Mouse (Mus musculus) liver, embryonic 13.5 days (tissue): ENCODE data around the gene Myo1h. TPM values are rescaled to one million over a fixed set of nuclear protein-coding genes. Genes with fewer than 3 reads are reported as not detected.

Experiments
- ATAC-seq: fragments of 200-750 bp; cut with Nextera tagmentation; 2 replicates; pipeline ENCODE4 v1.8.0; 2017; ENCODE audit warnings: low read depth, mild to moderate bottlenecking, moderate number of reproducible peaks, moderate library complexity
- DNase-seq: peaks from one replicate; pipeline ENCODE4 v3.0.0; 2022
- H3K27ac ChIP-seq: fragments of 300-500 bp; sonication (generic); 2 replicates; pipeline ENCODE4 v1.5.1; 2015; ENCODE audit warnings: moderate library complexity, mild to moderate bottlenecking, inconsistent platforms
- H3K27me3 ChIP-seq: fragments of 300-500 bp; sonication (generic); 2 replicates; pipeline ENCODE4 v1.6.1; 2015; ENCODE audit warnings: mild to moderate bottlenecking, inconsistent platforms
- H3K36me3 ChIP-seq: fragments of 300-500 bp; sonication (generic); 2 replicates; pipeline ENCODE4 v1.6.1; 2015; ENCODE audit warnings: mild to moderate bottlenecking, inconsistent platforms
- H3K4me1 ChIP-seq: fragments of 300-500 bp; sonication (generic); replicated peaks from 2 replicates; pipeline ENCODE4 v1.6.1; 2015; ENCODE audit warnings: inconsistent platforms
- H3K4me2 ChIP-seq: fragments of 300-500 bp; sonication (generic); 2 replicates; pipeline ENCODE4 v1.6.1; 2015; ENCODE audit warnings: inconsistent platforms, mild to moderate bottlenecking, moderate library complexity
- H3K4me3 ChIP-seq: fragments of 300-500 bp; sonication (generic); replicated peaks from 2 replicates; pipeline ENCODE4 v1.5.1; 2015; ENCODE audit warnings: mild to moderate bottlenecking, inconsistent platforms
- H3K9ac ChIP-seq: fragments of 300-500 bp; sonication (generic); 2 replicates; pipeline ENCODE4 v1.6.1; 2015; ENCODE audit warnings: mild to moderate bottlenecking, inconsistent platforms
- H3K9me3 ChIP-seq: fragments of 300-500 bp; sonication (generic); replicated peaks from 2 replicates; pipeline ENCODE4 v1.6.1; 2016; ENCODE audit warnings: inconsistent platforms
- WGBS: fragments of 180-500 bp; shearing (Covaris S2); methylation state at CpG from one replicate; pipeline ENCODE4 v1.1.7; 2015; ENCODE audit not compliant: insufficient replicate concordance; 5-methylcytosine and 5-hydroxymethylcytosine counted together
- polyA plus RNA-seq: library from polyadenylated mRNA; unstranded; fragments of >200 nt; fragmentation: Nextera tagmentation; extraction: Ambion mirVana; gene quantifications from 2 replicates; pipeline ENCODE4 v1.2.1, GENCODE M21; 2015

Myo1h gene
- polyA plus RNA-seq = 0.16 and 0.22 TPM in 2 replicates

- WGBS = 37% methylated on average over 13 of the region's 13 CpGs
- Histone ChIP-seq H3K4me2 (no peak within 1 kb of the TSS), H3K4me1 (no peaks in the 10 kb centered on the region), H3K27me3 (peaks cover 15% of the 10 kb centered on the region), H3K9me3 (no peaks in the 10 kb centered on the region), H3K9ac (no peak within 1 kb of the TSS), H3K36me3 (no peaks in the 10 kb centered on the region), H3K27ac (no peak within 1 kb of the TSS), H3K4me3 (no peak within 1 kb of the TSS)
- no peak for ATAC-seq
- DNase-seq = no peak
Observed at GRCm38 (mm10) chr5:114288874-114289273, at the start of gene Myo1h. Gene Myo1h, plus strand, starts transcription at chr5:114289166.

- WGBS = 38% methylated on average over 14 of the region's 14 CpGs
Observed at GRCm38 (mm10) chr5:114239737-114240136, 49.2 kb upstream of the Myo1h start.

GRCm38 (mm10) chr5:114246465-114246864, 42.5 kb upstream of the Myo1h start:
- Histone ChIP-seq H3K9ac (no peak overlapping the region), H3K4me3 (no peak overlapping the region), H3K27me3 (no peaks in the 10 kb centered on the region), H3K4me1 (no peaks in the 10 kb centered on the region; the same call in 1 of the 2 replicates), H3K27ac (no peak overlapping the region), H3K9me3 (no peaks in the 10 kb centered on the region), H3K4me2 (no peak overlapping the region), H3K36me3 (no peaks in the 10 kb centered on the region)
- 57% methylated on average over 7 of the region's 7 CpGs for WGBS
- DNase-seq = no peak
- no peak for ATAC-seq

More at GRCm38 (mm10) chr5:114239737-114240136, 49.2 kb upstream of the Myo1h start:
- H3K4me1 ChIP-seq = no peaks in the 10 kb centered on the region; the same call in 1 of the 2 replicates
- no peak overlapping the region for H3K4me3 ChIP-seq
- no peaks in the 10 kb centered on the region for H3K27me3 ChIP-seq
- H3K9ac ChIP-seq = no peak overlapping the region
- H3K27ac ChIP-seq = no peak overlapping the region
- no peak overlapping the region for H3K4me2 ChIP-seq
- ATAC-seq (no peak), DNase-seq (no peak)
- H3K36me3 ChIP-seq = no peaks in the 10 kb centered on the region
- no peaks in the 10 kb centered on the region for H3K9me3 ChIP-seq

GRCm38 (mm10) chr5:114248174-114248589, 40.8 kb upstream of the Myo1h start:
- Histone ChIP-seq H3K27me3 (no peaks in the 10 kb centered on the region), H3K9ac (no peak overlapping the region), H3K4me2 (no peak overlapping the region), H3K4me3 (no peak overlapping the region), H3K27ac (no peak overlapping the region), H3K36me3 (no peaks in the 10 kb centered on the region), H3K9me3 (no peaks in the 10 kb centered on the region), H3K4me1 (no peaks in the 10 kb centered on the region; the same call in 1 of the 2 replicates)
- WGBS = 17% methylated on average over 14 of the region's 14 CpGs
- ATAC-seq (no peak), DNase-seq (peak; percentile 15)

GRCm38 (mm10) chr5:114259495-114259894, 29.5 kb upstream of the Myo1h start:
- Histone ChIP-seq H3K4me1 (no peaks in the 10 kb centered on the region), H3K4me3 (no peak overlapping the region), H3K27me3 (no peaks in the 10 kb centered on the region), H3K27ac (no peak overlapping the region), H3K9ac (no peak overlapping the region), H3K4me2 (no peak overlapping the region), H3K9me3 (no peaks in the 10 kb centered on the region), H3K36me3 (no peaks in the 10 kb centered on the region)
- ATAC-seq (no peak), DNase-seq (no peak)
- WGBS = 40% methylated on average over 10 of the region's 10 CpGs

- H3K4me1 ChIP-seq = no peaks in the 10 kb centered on the region
- no peaks in the 10 kb centered on the region for H3K9me3 ChIP-seq
- ATAC-seq = no peak
- no peak overlapping the region for H3K27ac ChIP-seq
- no peak overlapping the region for H3K9ac ChIP-seq
- no peak overlapping the region for H3K4me3 ChIP-seq
- H3K36me3 ChIP-seq = no peaks in the 10 kb centered on the region
- DNase-seq = no peak
- no peak overlapping the region for H3K4me2 ChIP-seq
- H3K27me3 ChIP-seq = no peaks in the 10 kb centered on the region
Observed at GRCm38 (mm10) chr5:114261494-114261893, 27.5 kb upstream of the Myo1h start.

GRCm38 (mm10) chr5:114264030-114264459, 24.9 kb upstream of the Myo1h start:
- Histone ChIP-seq H3K27ac (no peak overlapping the region), H3K4me3 (no peak overlapping the region), H3K4me1 (no peaks in the 10 kb centered on the region), H3K4me2 (no peak overlapping the region), H3K36me3 (no peaks in the 10 kb centered on the region), H3K9ac (no peak overlapping the region), H3K27me3 (peaks cover 9% of the 10 kb centered on the region; the same call in 1 of the 2 replicates), H3K9me3 (no peaks in the 10 kb centered on the region)
- 63% methylated on average over 8 of the region's 8 CpGs for WGBS
- DNase-seq = no peak
- ATAC-seq = no peak

GRCm38 (mm10) chr5:114264791-114265190, 24.2 kb upstream of the Myo1h start:
- H3K27me3 ChIP-seq = peaks cover 16% of the 10 kb centered on the region
- no peak overlapping the region for H3K4me3 ChIP-seq

GRCm38 (mm10) chr5:114268646-114269045, 20.3 kb upstream of the Myo1h start:
- Histone ChIP-seq H3K9ac (no peak overlapping the region), H3K27me3 (peaks cover 55% of the 10 kb centered on the region), H3K9me3 (no peaks in the 10 kb centered on the region), H3K4me3 (no peak overlapping the region), H3K36me3 (no peaks in the 10 kb centered on the region), H3K27ac (no peak overlapping the region), H3K4me1 (peaks cover 3% of the 10 kb centered on the region; the same call in 1 of the 2 replicates), H3K4me2 (no peak overlapping the region)
- ATAC-seq (no peak), DNase-seq (no peak)
- WGBS = 26% methylated on average over 7 of the region's 7 CpGs

More at GRCm38 (mm10) chr5:114264791-114265190, 24.2 kb upstream of the Myo1h start:
- ATAC-seq = no peak
- Histone ChIP-seq H3K4me2 (no peak overlapping the region), H3K9me3 (no peaks in the 10 kb centered on the region), H3K27ac (no peak overlapping the region), H3K36me3 (no peaks in the 10 kb centered on the region), H3K4me1 (no peaks in the 10 kb centered on the region), H3K9ac (no peak overlapping the region)
- DNase-seq = no peak
- 62% methylated on average over 8 of the region's 8 CpGs for WGBS

- no peaks in the 10 kb centered on the region for H3K36me3 ChIP-seq
- H3K9me3 ChIP-seq = no peaks in the 10 kb centered on the region
- ATAC-seq (no peak), DNase-seq (no peak)
- H3K27ac ChIP-seq = no peak overlapping the region
- 28% methylated on average over 7 of the region's 7 CpGs for WGBS
- H3K4me1 ChIP-seq = peaks cover 3% of the 10 kb centered on the region; the same call in 1 of the 2 replicates
- no peak overlapping the region for H3K4me2 ChIP-seq
- H3K4me3 ChIP-seq = no peak overlapping the region
- peaks cover 63% of the 10 kb centered on the region for H3K27me3 ChIP-seq
- H3K9ac ChIP-seq = no peak overlapping the region
Observed at GRCm38 (mm10) chr5:114269499-114269898, 19.5 kb upstream of the Myo1h start.

GRCm38 (mm10) chr5:114269984-114270383, 19.0 kb upstream of the Myo1h start:
- Histone ChIP-seq H3K4me3 (no peak overlapping the region), H3K4me2 (no peak overlapping the region), H3K27me3 (peaks cover 68% of the 10 kb centered on the region), H3K9me3 (no peaks in the 10 kb centered on the region), H3K27ac (no peak overlapping the region), H3K9ac (no peak overlapping the region), H3K4me1 (peaks cover 3% of the 10 kb centered on the region; the same call in 1 of the 2 replicates), H3K36me3 (no peaks in the 10 kb centered on the region)
- DNase-seq = no peak
- 22% methylated on average over 12 of the region's 12 CpGs for WGBS
- no peak for ATAC-seq

- Histone ChIP-seq H3K36me3 (no peaks in the 10 kb centered on the region), H3K27ac (no peak within 1 kb of the TSS), H3K9me3 (no peaks in the 10 kb centered on the region), H3K4me1 (peaks cover 3% of the 10 kb centered on the region; the same call in 1 of the 2 replicates), H3K27me3 (peaks cover 96% of the 10 kb centered on the region), H3K4me2 (peak within 1 kb of the TSS; percentile 38), H3K9ac (no peak within 1 kb of the TSS), H3K4me3 (peak within 1 kb of the TSS; percentile 26)
- no peak for DNase-seq
- 1% methylated on average over 55 of the region's 56 CpGs for WGBS
- no peak for ATAC-seq
Observed at GRCm38 (mm10) chr5:114273693-114274402, 15.1 kb upstream of the Myo1h start, which contains the start of gene Foxn4. Gene Foxn4, minus strand, starts transcription at chr5:114273807.
